Mouse (Mus musculus): Measurements from ENCODE around the gene Tes. TPM values are rescaled to one million over a fixed set of nuclear protein-coding genes. Genes with fewer than 3 reads are reported as not detected.

Tes gene
- polyA plus RNA-seq, 1 experiment from 2014 or later: 52.7 TPM

DNA sequence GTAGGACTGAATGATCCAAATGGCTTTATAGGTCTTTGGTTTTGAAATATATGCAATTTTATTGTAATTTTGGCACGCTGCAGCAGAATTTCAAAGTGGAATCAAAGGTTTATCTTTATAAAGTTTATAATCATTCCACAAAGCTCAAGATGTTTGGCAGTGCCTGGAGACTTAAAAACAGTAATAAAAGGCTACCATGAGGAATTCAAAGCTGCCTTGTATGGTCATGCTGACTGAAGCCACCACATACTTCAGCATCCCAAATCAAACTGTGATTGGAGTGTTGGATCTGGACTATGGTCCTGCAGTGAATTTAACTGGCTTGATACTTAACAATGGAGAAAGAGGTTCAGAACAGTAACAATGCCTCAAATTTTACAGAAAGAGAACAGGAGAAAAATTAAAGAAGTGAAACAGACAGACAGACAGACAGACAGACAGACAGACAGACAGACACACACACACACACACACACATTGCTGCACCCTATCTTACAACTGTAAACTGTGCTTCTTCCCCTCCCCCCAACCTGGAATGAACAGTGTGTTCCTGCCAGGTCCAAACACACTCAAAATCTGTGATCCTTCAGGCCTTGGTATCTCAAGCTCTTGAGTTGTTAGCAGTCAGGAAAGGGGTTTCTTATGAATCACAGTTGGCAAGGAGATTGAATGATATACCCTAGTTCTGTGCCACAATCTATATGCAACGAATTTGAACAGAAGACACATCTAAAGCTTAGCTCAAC, 50.3 kb downstream of the Tes start:
- Histone ChIP-seq H3K27me3 (replicated peaks; ENCODE audit: insufficient read depth, low read length) (no peaks in the 10 kb centered on the region), H3K9me3 (ENCODE audit: low read length) (no peaks in the 10 kb centered on the region), H3K9ac (replicated peaks; ENCODE audit: low read depth) (no peak overlapping the region), H3K27ac (ENCODE audit: low read length) (peak overlapping the region; percentile 28; the same call in 1 of the 2 replicates), H3K4me3 (ENCODE audit: low read depth, low read length) (no peak overlapping the region), H3K4me1 (ENCODE audit: insufficient read depth, low read depth, low read length) (no peaks in the 10 kb centered on the region), H3K4me2 (replicated peaks; ENCODE audit: low read depth, low read length) (no peak overlapping the region), H3K36me3 (ENCODE audit: insufficient read depth, low read length) (no peaks in the 10 kb centered on the region)
- 54% methylated on average over 2 of the region's 2 CpGs for WGBS
- DNase-seq (ENCODE audit: low spot score) (peak; percentile 37), ATAC-seq (peak; percentile 58)
- TF ChIP-seq EP300 (IDR thresholded peaks at IDR 0.05): peak; percentile 89
- no peak for TF ChIP-seq CTCF (IDR thresholded peaks at IDR 0.05)

DNA sequence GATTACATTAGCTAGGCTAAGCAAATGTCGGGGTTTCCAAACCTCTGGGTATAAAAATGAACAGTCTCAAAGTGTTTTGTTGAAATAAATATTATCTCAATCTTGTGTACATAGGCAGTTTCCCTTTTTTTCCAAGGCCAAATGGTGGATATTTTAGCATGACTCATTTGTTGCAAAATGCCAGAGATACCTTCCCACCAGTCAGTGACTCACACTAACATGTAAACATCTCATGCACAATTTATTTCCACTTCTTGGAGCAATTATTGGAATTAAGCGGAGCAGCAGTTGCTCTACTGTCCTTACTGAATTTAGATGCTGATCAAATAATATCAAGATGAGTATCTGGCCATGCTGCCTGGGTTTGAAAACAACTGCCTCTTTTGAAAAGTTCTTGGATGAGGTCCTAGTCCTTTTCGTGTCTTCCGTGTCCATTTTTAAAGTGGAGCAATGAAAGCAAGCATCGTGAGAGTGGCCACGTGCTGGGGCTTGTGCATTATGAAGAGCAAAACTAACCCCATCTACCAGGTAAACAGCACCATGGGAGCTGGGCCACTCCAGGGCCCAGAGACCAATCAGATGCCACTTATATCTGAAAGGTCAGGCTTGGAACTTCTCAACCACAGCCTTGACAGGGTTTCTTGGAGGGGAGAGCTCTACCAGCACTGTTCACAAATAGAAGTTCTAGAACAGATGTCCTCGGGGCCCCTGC, 54.7 kb downstream of the Tes start:
- no peaks in the 10 kb centered on the region for H3K4me1 ChIP-seq (ENCODE audit: insufficient read depth, low read depth, low read length)
- H3K4me3 ChIP-seq (ENCODE audit: low read depth, low read length): no peak overlapping the region
- H3K9me3 ChIP-seq (ENCODE audit: low read length): no peaks in the 10 kb centered on the region
- H3K9ac ChIP-seq (replicated peaks; ENCODE audit: low read depth): no peak overlapping the region
- H3K27me3 ChIP-seq (replicated peaks; ENCODE audit: insufficient read depth, low read length): no peaks in the 10 kb centered on the region
- WGBS: 54% methylated on average over 7 of the region's 7 CpGs
- no peak overlapping the region for H3K4me2 ChIP-seq (replicated peaks; ENCODE audit: low read depth, low read length)
- ATAC-seq: peak; percentile 62
- TF ChIP-seq CTCF (IDR thresholded peaks at IDR 0.05) (no peak), EP300 (IDR thresholded peaks at IDR 0.05) (peak; percentile 71)
- peak; percentile 70 for DNase-seq (ENCODE audit: low spot score)
- no peaks in the 10 kb centered on the region for H3K36me3 ChIP-seq (ENCODE audit: insufficient read depth, low read length)
- H3K27ac ChIP-seq (ENCODE audit: low read length): no peak overlapping the region

DNA sequence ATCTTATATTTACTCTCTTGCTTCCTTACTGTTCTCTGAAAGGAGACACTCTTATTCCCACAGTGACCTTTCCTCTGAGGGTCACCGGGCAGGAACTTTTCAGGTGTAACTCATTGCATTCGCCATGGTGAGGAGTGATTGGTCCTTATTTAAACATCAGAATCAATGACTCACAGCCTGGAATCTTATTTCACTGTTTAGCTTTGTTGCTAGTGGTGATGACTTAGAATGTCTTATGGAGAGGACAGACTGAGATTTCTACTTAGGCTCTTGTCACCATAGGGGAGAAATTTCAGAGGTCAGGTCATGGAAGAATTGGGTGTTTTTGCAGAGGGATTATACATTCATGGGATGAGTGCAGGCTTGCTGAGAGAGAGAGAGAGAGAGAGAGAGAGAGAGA, 75.1 kb downstream of the Tes start:
- ATAC-seq (no peak), DNase-seq (ENCODE audit: low spot score) (no peak)
- WGBS: 74% methylated on average over 2 of the region's 2 CpGs

DNA sequence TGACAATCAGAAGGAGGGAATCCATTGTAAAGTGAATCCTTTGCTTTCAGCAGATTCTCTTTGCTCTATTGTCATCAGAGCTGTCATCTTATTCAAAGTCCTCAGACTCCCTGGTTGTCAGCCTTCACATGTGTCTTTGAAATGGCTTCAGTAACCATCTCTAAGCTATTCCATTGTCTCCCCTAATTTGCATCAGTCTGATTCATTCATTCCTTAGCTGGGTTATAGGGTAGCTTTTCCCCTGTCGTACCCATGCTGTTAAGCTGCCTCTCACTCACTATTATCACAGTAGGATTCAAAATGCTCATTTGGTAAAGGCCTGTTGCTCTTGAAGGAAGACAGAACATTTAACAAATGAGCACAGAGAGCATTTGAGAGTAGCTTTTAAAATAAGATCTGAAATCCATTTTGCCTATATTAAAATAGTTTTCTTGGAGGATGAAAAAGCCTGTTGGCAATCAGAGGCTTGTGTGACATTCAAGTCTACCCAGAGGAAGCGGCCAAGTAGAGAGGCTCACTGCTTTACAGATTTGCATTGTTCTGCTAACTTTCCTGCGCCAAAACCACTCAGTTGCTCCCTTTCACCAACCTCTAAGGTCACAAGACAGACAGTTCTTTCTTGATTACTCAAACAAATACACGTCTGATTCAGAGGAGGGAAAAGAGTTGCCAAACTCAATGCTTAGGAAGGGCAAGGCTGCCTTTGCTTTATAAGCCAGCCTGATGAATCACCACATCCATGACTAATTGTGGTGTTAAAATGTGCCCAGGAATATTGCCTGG, 77.8 kb downstream of the Tes start:
- no peaks in the 10 kb centered on the region for H3K4me1 ChIP-seq (ENCODE audit: insufficient read depth, low read depth, low read length)

More for the DNA sequence above, 75.1 kb downstream of the Tes start:
- H3K4me1 ChIP-seq (ENCODE audit: insufficient read depth, low read depth, low read length): no peaks in the 10 kb centered on the region
- TF ChIP-seq EP300 (IDR thresholded peaks at IDR 0.05) (no peak), CTCF (IDR thresholded peaks at IDR 0.05) (no peak)
- H3K27ac ChIP-seq (ENCODE audit: low read length): no peak overlapping the region
- no peaks in the 10 kb centered on the region for H3K27me3 ChIP-seq (replicated peaks; ENCODE audit: insufficient read depth, low read length)
- H3K4me2 ChIP-seq (replicated peaks; ENCODE audit: low read depth, low read length): no peak overlapping the region
- H3K9ac ChIP-seq (replicated peaks; ENCODE audit: low read depth): no peak overlapping the region
- H3K4me3 ChIP-seq (ENCODE audit: low read depth, low read length): no peak overlapping the region
- H3K36me3 ChIP-seq (ENCODE audit: insufficient read depth, low read length): no peaks in the 10 kb centered on the region
- H3K9me3 ChIP-seq (ENCODE audit: low read length): no peaks in the 10 kb centered on the region

DNA sequence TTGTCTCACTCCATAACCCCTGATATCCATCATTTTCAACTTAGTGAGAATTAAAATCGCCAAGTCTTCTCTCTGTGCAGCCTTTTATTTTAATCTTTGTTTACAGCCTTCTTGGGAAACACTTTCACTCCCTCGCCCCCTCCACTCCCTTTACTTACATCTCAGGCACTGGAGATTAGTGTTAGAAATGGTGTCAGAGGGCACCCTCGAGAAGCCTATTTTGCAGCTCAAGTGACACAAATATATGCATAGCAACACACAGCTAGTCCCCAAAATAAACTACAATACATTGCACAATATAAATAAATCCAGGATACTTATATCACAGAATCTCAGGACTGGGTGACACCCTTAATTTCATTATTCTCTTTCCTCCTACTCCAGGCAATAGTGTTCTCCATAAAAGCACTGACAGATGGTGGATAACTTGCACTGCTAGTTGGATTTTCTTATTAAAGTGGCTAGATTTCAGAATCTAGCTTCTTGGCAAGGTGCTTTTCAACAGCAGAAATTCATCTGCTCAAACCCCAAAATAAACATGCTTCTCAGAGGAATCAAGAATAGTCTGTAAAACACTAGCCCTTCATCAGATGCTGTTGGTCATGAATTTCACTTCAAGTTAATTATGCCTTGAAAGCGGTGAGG, 86.2 kb downstream of the Tes start:
- Histone ChIP-seq H3K4me1 (ENCODE audit: insufficient read depth, low read depth, low read length) (0 out of 2 replicates have a peak, but pooled peaks cover 3% of the 10 kb centered on the region), H3K9ac (replicated peaks; ENCODE audit: low read depth) (no peak overlapping the region), H3K27ac (ENCODE audit: low read length) (no peak overlapping the region), H3K36me3 (ENCODE audit: insufficient read depth, low read length) (no peaks in the 10 kb centered on the region), H3K9me3 (ENCODE audit: low read length) (no peaks in the 10 kb centered on the region), H3K27me3 (replicated peaks; ENCODE audit: insufficient read depth, low read length) (no peaks in the 10 kb centered on the region), H3K4me2 (replicated peaks; ENCODE audit: low read depth, low read length) (no peak overlapping the region), H3K4me3 (ENCODE audit: low read depth, low read length) (no peak overlapping the region)
- WGBS: 54% methylated on average over 4 of the region's 4 CpGs
- DNase-seq (ENCODE audit: low spot score) (peak; percentile 8), ATAC-seq (no peak)
- TF ChIP-seq CTCF (IDR thresholded peaks at IDR 0.05) (no peak), EP300 (IDR thresholded peaks at IDR 0.05) (no peak)

More for the DNA sequence above, 77.8 kb downstream of the Tes start:
- Histone ChIP-seq H3K27ac (ENCODE audit: low read length) (no peak overlapping the region), H3K9ac (replicated peaks; ENCODE audit: low read depth) (no peak overlapping the region), H3K36me3 (ENCODE audit: insufficient read depth, low read length) (no peaks in the 10 kb centered on the region), H3K4me2 (replicated peaks; ENCODE audit: low read depth, low read length) (no peak overlapping the region), H3K27me3 (replicated peaks; ENCODE audit: insufficient read depth, low read length) (no peaks in the 10 kb centered on the region), H3K4me3 (ENCODE audit: low read depth, low read length) (no peak overlapping the region), H3K9me3 (ENCODE audit: low read length) (no peaks in the 10 kb centered on the region)
- DNase-seq (ENCODE audit: low spot score) (peak; percentile 57), ATAC-seq (peak; percentile 32; the same call in 1 of the 2 replicates)
- WGBS: 45% methylated on average over 4 of the region's 4 CpGs
- TF ChIP-seq EP300 (IDR thresholded peaks at IDR 0.05) (peak; percentile 49), CTCF (IDR thresholded peaks at IDR 0.05) (no peak)
